Mouse (Mus musculus): Measurements from ENCODE around the gene Fchsd2.
A peak's percentile ranks its signal among the peaks of the same experiment; 100 is the strongest.
"Not testable (repeated sequence)": the region's sequence is repeated elsewhere in the genome, so short reads cannot be mapped to it uniquely, and the experiment has no call there.

Gene Fchsd2

GRCm38 (mm10) chr7:101123579-101124347, 31.1 kb downstream of the Fchsd2 start:
- no peak for DNase-seq

GRCm38 (mm10) chr7:101127737-101128136, 35.1 kb downstream of the Fchsd2 start:
- no peak for DNase-seq

GRCm38 (mm10) chr7:101128536-101128935, 35.9 kb downstream of the Fchsd2 start:
- no peak for DNase-seq

GRCm38 (mm10) chr7:101130646-101131045, 38.0 kb downstream of the Fchsd2 start:
- no peak for DNase-seq

- no peak for DNase-seq
Measured at GRCm38 (mm10) chr7:101131281-101131680, 38.6 kb downstream of the Fchsd2 start.

GRCm38 (mm10) chr7:101133591-101133990, 40.9 kb downstream of the Fchsd2 start:
- no peak for DNase-seq

GRCm38 (mm10) chr7:101134117-101134516, 41.5 kb downstream of the Fchsd2 start:
- DNase-seq: no peak

GRCm38 (mm10) chr7:101138819-101139218, 46.2 kb downstream of the Fchsd2 start:
- DNase-seq: no peak

- DNase-seq: no peak
Measured at GRCm38 (mm10) chr7:101142907-101143306, 50.2 kb downstream of the Fchsd2 start.

GRCm38 (mm10) chr7:101144222-101144621, 51.6 kb downstream of the Fchsd2 start:
- no peak for DNase-seq

GRCm38 (mm10) chr7:101149039-101149438, 56.4 kb downstream of the Fchsd2 start:
- no peak for DNase-seq

- not testable (repeated sequence) for DNase-seq
Measured at GRCm38 (mm10) chr7:101154883-101155282, 62.2 kb downstream of the Fchsd2 start.

GRCm38 (mm10) chr7:101155284-101155683, 62.6 kb downstream of the Fchsd2 start:
- DNase-seq: no peak

- peak; percentile 80 for DNase-seq
Measured at GRCm38 (mm10) chr7:101160266-101160665, 67.6 kb downstream of the Fchsd2 start.

GRCm38 (mm10) chr7:101162781-101163180, 70.1 kb downstream of the Fchsd2 start:
- DNase-seq: peak; percentile 90

GRCm38 (mm10) chr7:101163878-101164277, 71.2 kb downstream of the Fchsd2 start:
- DNase-seq: peak; percentile 12

- DNase-seq: no peak
Measured at GRCm38 (mm10) chr7:101166568-101166967, 73.9 kb downstream of the Fchsd2 start.

GRCm38 (mm10) chr7:101170482-101170881, 77.8 kb downstream of the Fchsd2 start:
- no peak for DNase-seq

GRCm38 (mm10) chr7:101171002-101171401, 78.3 kb downstream of the Fchsd2 start:
- DNase-seq: no peak

- DNase-seq: peak; percentile 24
Measured at GRCm38 (mm10) chr7:101173331-101173730, 80.7 kb downstream of the Fchsd2 start.

- DNase-seq: no peak
Measured at GRCm38 (mm10) chr7:101178751-101179150, 86.1 kb downstream of the Fchsd2 start.

- DNase-seq: no peak
Measured at GRCm38 (mm10) chr7:101191326-101191969, 98.8 kb downstream of the Fchsd2 start.

GRCm38 (mm10) chr7:101210826-101211225, 118.2 kb downstream of the Fchsd2 start:
- no peak for DNase-seq

- DNase-seq: no peak
Measured at GRCm38 (mm10) chr7:101213515-101214263, 121.0 kb downstream of the Fchsd2 start.
